Mouse (Mus musculus) frontal cortex, adult 2 months (tissue): ENCODE measurements around the gene S100a16. TPM values are rescaled to one million over a fixed set of nuclear protein-coding genes. Genes with fewer than 3 reads are reported as not detected.

Source experiments
- DNase-seq, 2 experiments: peaks; one replicate each; pipeline ENCODE4 v3.0.0; 2022; ENCODE audit warnings: low spot score in 1 of 2; ENCODE audit errors: extremely low spot score in 1 of 2
- polyA plus RNA-seq: library from polyadenylated mRNA; depleted of rRNA; stranded (reverse); fragments of >200 nt; gene quantifications from 2 replicates; pipeline ENCODE4 v1.2.3, GENCODE M21; 2012; rRNA removed

Gene S100a16
- polyA plus RNA-seq, 1 experiment, result 119 TPM

- no peak for DNase-seq
Observed at GRCm38 (mm10) chr3:90582556-90582955, 45.5 kb downstream of the S100a16 start.

GRCm38 (mm10) chr3:90583893-90584292 lies 46.8 kb downstream of the S100a16 start:
- no peak for DNase-seq

- peak; percentile 64 to 87 for DNase-seq
Observed at GRCm38 (mm10) chr3:90585595-90585994, 48.5 kb downstream of the S100a16 start.

- DNase-seq, result no peak
Observed at GRCm38 (mm10) chr3:90586016-90586643, 49.1 kb downstream of the S100a16 start.

- DNase-seq, result peak in 1 of 2 experiments; percentile 52
Observed at GRCm38 (mm10) chr3:90586906-90587305, 49.9 kb downstream of the S100a16 start.

- peak; percentile 78 to 79 for DNase-seq
Observed at GRCm38 (mm10) chr3:90587361-90588101, 50.5 kb downstream of the S100a16 start.

GRCm38 (mm10) chr3:90589390-90589789 lies 52.3 kb downstream of the S100a16 start:
- no peak for DNase-seq

GRCm38 (mm10) chr3:90589947-90590346 lies 52.9 kb downstream of the S100a16 start, which contains the start of gene S100a2:
Gene S100a2, plus strand, starts transcription at chr3:90590247.
- no peak for DNase-seq

Other genes starting within 250 kb of the S100a16 start
- gene Gatad2b, start 244.1 kb upstream of the S100a16 start, polyA plus RNA-seq, result 33.4 and 38.4 TPM in 2 replicates
- 7.9 and 8.4 TPM in 2 replicates for gene Slc27a3, start 147.3 kb upstream of the S100a16 start, polyA plus RNA-seq
- 44.3 and 49.0 TPM in 2 replicates for gene Ints3, start 103.6 kb upstream of the S100a16 start, polyA plus RNA-seq
- 24.0 and 27.2 TPM in 2 replicates for gene Npr1, start 71.4 kb upstream of the S100a16 start, polyA plus RNA-seq
- 84.3 and 89.2 TPM in 2 replicates for gene Ilf2, start 61.1 kb upstream of the S100a16 start, polyA plus RNA-seq
- gene Snapin, start 46.2 kb upstream of the S100a16 start, polyA plus RNA-seq, result 76.1 and 78.7 TPM in 2 replicates
- gene Chtop, start 27.8 kb upstream of the S100a16 start, polyA plus RNA-seq, result 136 and 140 TPM in 2 replicates
- gene S100a1, start 22.9 kb upstream of the S100a16 start, polyA plus RNA-seq, result 307 and 323 TPM in 2 replicates
- gene S100a13, start 22.8 kb upstream of the S100a16 start, polyA plus RNA-seq, result 62.0 and 66.7 TPM in 2 replicates
- gene S100a14, start 10.4 kb upstream of the S100a16 start, polyA plus RNA-seq, result not detected in 2 replicates
- 2.7 and 3.4 TPM in 2 replicates for gene S100a3, start 23.3 kb downstream of the S100a16 start, polyA plus RNA-seq
- gene S100a2, start 53.0 kb downstream of the S100a16 start, polyA plus RNA-seq, result not detected in 2 replicates
- gene Gm42674, start 64.7 kb downstream of the S100a16 start, polyA plus RNA-seq, result not detected in 2 replicates
- gene S100a4, start 66.5 kb downstream of the S100a16 start, polyA plus RNA-seq, result 13.9 and 14.5 TPM in 2 replicates
- gene S100a5, start 71.3 kb downstream of the S100a16 start, polyA plus RNA-seq, result 186 and 213 TPM in 2 replicates
- gene S100a6, start 75.6 kb downstream of the S100a16 start, polyA plus RNA-seq, result 50.6 and 60.9 TPM in 2 replicates
- 0.70 and 0.76 TPM in 2 replicates for gene S100a7a, start 116.8 kb downstream of the S100a16 start, polyA plus RNA-seq
- 1.9 and 3.7 TPM in 2 replicates for gene S100a8, start 131.7 kb downstream of the S100a16 start, polyA plus RNA-seq
- 2.0 and 6.7 TPM in 2 replicates for gene S100a9, start 158.5 kb downstream of the S100a16 start, polyA plus RNA-seq
- gene Pglyrp4, start 189.7 kb downstream of the S100a16 start, polyA plus RNA-seq, result not detected in 2 replicates
- gene Gm5849, start 240.6 kb downstream of the S100a16 start, polyA plus RNA-seq, result not detected in 2 replicates